Mouse (Mus musculus): ENCODE results near the gene Apon. TPM values are rescaled to one million over a fixed set of nuclear protein-coding genes. Genes with fewer than 3 reads are reported as not detected.
"Not testable (repeated sequence)": the region's sequence is repeated elsewhere in the genome, so short reads cannot be mapped to it uniquely, and the experiment has no call there.

Apon gene
- polyA plus RNA-seq, 1 experiment from 2014 or later, result not detected

DNA sequence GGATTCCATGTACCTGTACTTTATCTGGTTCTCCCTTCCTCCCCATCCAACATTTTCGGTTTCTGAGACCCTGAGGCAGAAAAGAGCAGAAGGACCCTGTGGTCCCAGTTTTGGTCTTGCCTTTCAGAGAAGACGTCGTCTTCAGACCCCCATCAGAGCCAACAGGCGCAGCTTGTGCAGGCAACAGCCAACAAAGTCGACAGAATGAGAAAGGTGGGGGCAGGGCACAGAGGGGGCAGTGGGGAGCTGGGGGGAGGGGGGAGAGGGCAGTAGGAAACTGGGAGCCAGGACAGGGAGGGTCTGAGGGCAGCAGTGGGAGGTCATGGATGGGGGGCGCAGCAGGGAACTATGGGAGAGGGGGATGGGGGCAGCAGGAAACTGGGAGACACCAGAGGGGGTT lies 24.3 kb downstream of the Apon start:
- Histone ChIP-seq H3K4me3 (ENCODE audit: low read depth, low read length) (no peak overlapping the region), H3K9me3 (replicated peaks; ENCODE audit: control insufficient read depth, low read length, poor library complexity, severe bottlenecking) (no peaks in the 10 kb centered on the region), H3K36me3 (ENCODE audit: control insufficient read depth, insufficient read depth, low read length) (peaks cover 21% of the 10 kb centered on the region), H3K27ac (ENCODE audit: low read length) (no peak overlapping the region), H3K9ac (ENCODE audit: low read depth, low read length) (no peak overlapping the region), H3K27me3 (ENCODE audit: control insufficient read depth, insufficient read depth, low read depth, low read length) (no peaks in the 10 kb centered on the region), H3K4me1 (ENCODE audit: control insufficient read depth, insufficient read depth, low read length) (no peaks in the 10 kb centered on the region), H3K4me2 (ENCODE audit: low read length) (no peak overlapping the region)
- WGBS, result 51% methylated on average over 5 of the region's 6 CpGs
- no peak for ATAC-seq

- Histone ChIP-seq H3K9ac (ENCODE audit: low read depth, low read length) (no peak overlapping the region), H3K36me3 (ENCODE audit: control insufficient read depth, insufficient read depth, low read length) (peaks cover 29% of the 10 kb centered on the region), H3K4me3 (ENCODE audit: low read depth, low read length) (no peak overlapping the region), H3K27me3 (ENCODE audit: control insufficient read depth, insufficient read depth, low read depth, low read length) (no peaks in the 10 kb centered on the region), H3K27ac (ENCODE audit: low read length) (no peak overlapping the region), H3K4me1 (ENCODE audit: control insufficient read depth, insufficient read depth, low read length) (no peaks in the 10 kb centered on the region), H3K4me2 (ENCODE audit: low read length) (no peak overlapping the region), H3K9me3 (replicated peaks; ENCODE audit: control insufficient read depth, low read length, poor library complexity, severe bottlenecking) (no peaks in the 10 kb centered on the region)
- WGBS, result 93% methylated on average over 6 of the region's 6 CpGs
- no peak for ATAC-seq
Observed at GRCm38 (mm10) chr10:128280943-128281342, 27.0 kb downstream of the Apon start.

- no peak for ATAC-seq
- WGBS, result 96% methylated on average over 14 of the region's 14 CpGs
- Histone ChIP-seq H3K9me3 (replicated peaks; ENCODE audit: control insufficient read depth, low read length, poor library complexity, severe bottlenecking) (no peaks in the 10 kb centered on the region), H3K4me2 (ENCODE audit: low read length) (no peak overlapping the region), H3K4me1 (ENCODE audit: control insufficient read depth, insufficient read depth, low read length) (no peaks in the 10 kb centered on the region), H3K9ac (ENCODE audit: low read depth, low read length) (no peak overlapping the region), H3K4me3 (ENCODE audit: low read depth, low read length) (no peak overlapping the region), H3K27ac (ENCODE audit: low read length) (no peak overlapping the region), H3K36me3 (ENCODE audit: control insufficient read depth, insufficient read depth, low read length) (peaks cover 29% of the 10 kb centered on the region), H3K27me3 (ENCODE audit: control insufficient read depth, insufficient read depth, low read depth, low read length) (no peaks in the 10 kb centered on the region)
Observed at GRCm38 (mm10) chr10:128281682-128282081, 27.8 kb downstream of the Apon start.

DNA sequence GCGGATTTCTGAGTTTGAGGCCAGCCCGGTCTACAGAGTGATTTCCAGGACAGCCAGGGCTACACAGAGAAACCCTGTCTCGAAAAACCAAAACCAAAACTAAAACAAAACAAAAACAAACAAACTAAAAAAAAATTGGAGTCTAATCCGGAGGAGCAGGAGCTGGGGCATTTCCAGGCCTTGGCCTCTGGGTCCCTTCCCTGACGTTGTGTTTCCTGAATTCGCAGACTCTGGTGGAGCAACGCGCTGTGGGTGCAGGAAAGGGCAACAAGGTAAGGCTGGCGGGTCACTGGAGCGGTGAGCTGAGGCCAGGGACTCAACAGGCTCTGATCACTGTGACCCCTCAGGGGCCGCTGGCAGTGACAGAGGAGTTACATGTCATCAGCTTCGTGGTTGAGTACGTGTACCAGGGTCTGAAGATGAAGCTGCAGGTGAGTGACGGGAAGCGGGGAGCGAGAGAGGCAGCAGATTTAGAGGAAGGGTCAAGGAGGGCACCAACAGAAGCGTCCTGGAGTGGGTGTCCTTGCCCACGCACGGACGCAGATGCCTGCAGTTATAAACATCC lies 29.1 kb downstream of the Apon start:
- Histone ChIP-seq H3K36me3 (ENCODE audit: control insufficient read depth, insufficient read depth, low read length) (peaks cover 32% of the 10 kb centered on the region), H3K27me3 (ENCODE audit: control insufficient read depth, insufficient read depth, low read depth, low read length) (no peaks in the 10 kb centered on the region), H3K9me3 (replicated peaks; ENCODE audit: control insufficient read depth, low read length, poor library complexity, severe bottlenecking) (no peaks in the 10 kb centered on the region), H3K4me2 (ENCODE audit: low read length) (no peak overlapping the region), H3K9ac (ENCODE audit: low read depth, low read length) (no peak overlapping the region), H3K4me1 (ENCODE audit: control insufficient read depth, insufficient read depth, low read length) (no peaks in the 10 kb centered on the region), H3K4me3 (ENCODE audit: low read depth, low read length) (no peak overlapping the region), H3K27ac (ENCODE audit: low read length) (no peak overlapping the region)
- ATAC-seq, result no peak
- 88% methylated on average over 20 of the region's 20 CpGs for WGBS

DNA sequence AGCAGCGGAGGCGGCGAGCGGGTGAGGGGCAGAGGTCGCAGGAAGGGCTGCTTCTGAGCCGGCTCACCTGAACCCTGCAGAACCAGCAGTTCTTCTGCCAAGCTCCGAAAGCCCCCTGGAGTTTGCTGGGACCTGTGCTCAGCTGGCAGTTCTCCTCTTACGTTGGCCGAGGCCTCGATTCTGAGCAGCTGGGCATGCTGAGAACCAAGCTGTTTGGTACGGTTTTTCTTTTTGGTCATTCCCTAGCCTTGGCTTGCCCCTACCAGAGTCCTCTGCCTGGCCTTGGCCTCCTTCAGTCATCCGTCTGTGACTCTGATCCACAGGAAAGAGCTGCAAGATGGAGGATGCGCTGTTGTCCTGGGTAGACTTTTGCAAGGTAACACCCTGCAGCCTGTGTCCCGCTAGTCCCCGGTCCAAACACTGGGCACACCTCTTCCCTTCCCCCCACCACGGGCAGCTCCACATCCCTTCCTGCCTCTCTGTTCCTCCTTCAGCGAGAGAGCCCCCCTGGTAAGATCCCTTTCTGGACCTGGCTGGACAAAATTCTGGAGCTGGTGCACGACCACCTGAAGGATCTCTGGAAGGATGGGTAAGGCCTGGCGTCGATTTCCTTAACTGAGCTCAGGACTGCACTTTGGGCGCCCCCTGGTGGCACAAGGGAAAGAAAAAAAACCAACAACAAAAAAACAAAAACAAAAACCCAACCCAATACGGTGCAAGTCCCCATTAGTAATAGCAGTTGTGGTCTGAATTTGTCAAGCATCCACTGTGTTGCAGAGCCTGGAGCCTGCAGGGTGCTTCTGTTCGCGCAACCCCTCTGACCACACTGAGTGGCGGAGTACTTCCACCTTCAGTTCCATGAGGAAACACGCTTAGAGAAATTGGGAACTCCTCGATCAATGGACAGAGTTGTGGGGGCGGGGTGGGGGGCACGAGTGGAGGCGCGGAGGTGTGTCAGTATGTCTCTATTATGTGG lies 30.0 kb downstream of the Apon start:
- no peaks in the 10 kb centered on the region for H3K9me3 ChIP-seq (replicated peaks; ENCODE audit: control insufficient read depth, low read length, poor library complexity, severe bottlenecking)
- no peak overlapping the region for H3K9ac ChIP-seq (ENCODE audit: low read depth, low read length)
- no peak overlapping the region for H3K27ac ChIP-seq (ENCODE audit: low read length)
- no peaks in the 10 kb centered on the region for H3K4me1 ChIP-seq (ENCODE audit: control insufficient read depth, insufficient read depth, low read length)
- H3K36me3 ChIP-seq (ENCODE audit: control insufficient read depth, insufficient read depth, low read length), result peaks cover 32% of the 10 kb centered on the region
- ATAC-seq, result peak; percentile 32; the same call in 1 of the 2 replicates
- no peaks in the 10 kb centered on the region for H3K27me3 ChIP-seq (ENCODE audit: control insufficient read depth, insufficient read depth, low read depth, low read length)
- H3K4me2 ChIP-seq (ENCODE audit: low read length), result no peak overlapping the region
- H3K4me3 ChIP-seq (ENCODE audit: low read depth, low read length), result no peak overlapping the region
- 64% methylated on average over 31 of the region's 31 CpGs for WGBS

GRCm38 (mm10) chr10:128290594-128290993 lies 36.7 kb downstream of the Apon start:
- H3K36me3 ChIP-seq (ENCODE audit: control insufficient read depth, insufficient read depth, low read length), result peaks cover 18% of the 10 kb centered on the region

DNA sequence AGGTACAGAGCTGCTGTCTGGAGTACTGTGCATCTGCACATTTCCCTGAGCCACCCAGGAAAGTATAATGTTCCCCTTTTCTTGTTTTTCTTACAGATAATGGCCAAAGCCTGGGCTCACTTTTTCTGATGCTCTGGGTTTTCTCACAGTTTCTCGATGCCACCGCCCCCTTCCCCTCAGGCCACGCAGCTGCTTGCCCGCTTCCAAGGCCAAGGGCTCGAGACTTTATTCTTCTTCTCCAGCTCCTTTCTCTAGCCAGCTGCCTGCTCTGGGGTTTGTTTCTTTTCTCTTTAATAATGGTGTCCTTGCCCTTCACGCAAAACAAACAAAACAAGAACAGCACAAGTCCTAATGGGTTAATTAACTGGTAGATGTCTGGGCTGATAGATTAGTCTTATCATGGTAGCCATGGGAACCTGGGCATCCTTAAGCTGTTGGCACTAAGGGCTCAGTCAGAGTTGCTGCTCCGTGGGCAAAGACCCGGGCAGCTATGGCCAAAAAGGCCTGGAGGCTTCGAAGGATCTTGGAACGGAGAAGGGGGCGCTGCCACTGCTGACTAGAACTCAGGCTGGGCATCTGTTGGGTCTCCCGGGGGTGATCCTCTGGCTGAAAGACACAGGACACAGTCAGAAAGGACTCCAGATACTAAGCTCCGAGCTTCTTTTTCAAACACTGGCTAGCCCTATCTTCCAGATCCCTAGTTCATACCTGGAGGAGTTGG lies 42.6 kb downstream of the Apon start:
- H3K9ac ChIP-seq (ENCODE audit: low read depth, low read length), result no peak overlapping the region
- H3K27me3 ChIP-seq (ENCODE audit: control insufficient read depth, insufficient read depth, low read depth, low read length), result no peaks in the 10 kb centered on the region
- H3K4me1 ChIP-seq (ENCODE audit: control insufficient read depth, insufficient read depth, low read length), result no peaks in the 10 kb centered on the region
- H3K27ac ChIP-seq (ENCODE audit: low read length), result no peak overlapping the region
- ATAC-seq, result no peak
- peaks cover 5% of the 10 kb centered on the region; the same call in 1 of the 2 replicates for H3K36me3 ChIP-seq (ENCODE audit: control insufficient read depth, insufficient read depth, low read length)
- no peaks in the 10 kb centered on the region for H3K9me3 ChIP-seq (replicated peaks; ENCODE audit: control insufficient read depth, low read length, poor library complexity, severe bottlenecking)
- H3K4me3 ChIP-seq (ENCODE audit: low read depth, low read length), result no peak overlapping the region
- no peak overlapping the region for H3K4me2 ChIP-seq (ENCODE audit: low read length)
- WGBS, result 72% methylated on average over 13 of the region's 13 CpGs

More at GRCm38 (mm10) chr10:128290594-128290993, 36.7 kb downstream of the Apon start:
- not testable (repeated sequence) for H3K27me3 ChIP-seq (ENCODE audit: control insufficient read depth, insufficient read depth, low read depth, low read length); H3K4me3 ChIP-seq (ENCODE audit: low read depth, low read length); H3K9me3 ChIP-seq (replicated peaks; ENCODE audit: control insufficient read depth, low read length, poor library complexity, severe bottlenecking); H3K27ac ChIP-seq (ENCODE audit: low read length); ATAC-seq; H3K9ac ChIP-seq (ENCODE audit: low read depth, low read length); H3K4me2 ChIP-seq (ENCODE audit: low read length); H3K4me1 ChIP-seq (ENCODE audit: control insufficient read depth, insufficient read depth, low read length)
- WGBS, result 92% methylated on average over 1 of the region's 1 CpGs

DNA sequence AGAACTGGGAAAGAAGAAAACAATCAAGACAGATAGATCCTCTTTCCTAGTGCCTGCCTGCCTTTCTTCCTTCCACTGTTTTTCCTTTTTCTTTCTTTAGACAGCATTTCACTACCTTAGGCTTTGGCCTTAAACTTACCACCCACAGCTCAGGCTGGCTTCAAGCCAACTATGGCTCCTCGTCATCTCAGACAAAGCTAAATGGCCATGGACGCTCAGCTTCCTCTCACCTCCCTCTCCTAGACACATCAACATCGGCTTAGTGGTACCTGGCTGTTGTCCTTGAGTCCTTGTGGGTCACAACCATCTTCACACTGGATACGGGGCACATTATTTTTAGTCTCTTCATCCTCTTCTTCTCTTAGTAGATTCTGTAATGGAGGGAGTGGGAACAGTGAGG lies 43.3 kb downstream of the Apon start:
- WGBS, result 70% methylated on average over 4 of the region's 4 CpGs
- no peak overlapping the region for H3K4me3 ChIP-seq (ENCODE audit: low read depth, low read length)
- ATAC-seq, result no peak

More for the DNA sequence above, 43.3 kb downstream of the Apon start:
- Histone ChIP-seq H3K27ac (ENCODE audit: low read length) (no peak overlapping the region), H3K9me3 (replicated peaks; ENCODE audit: control insufficient read depth, low read length, poor library complexity, severe bottlenecking) (no peaks in the 10 kb centered on the region), H3K27me3 (ENCODE audit: control insufficient read depth, insufficient read depth, low read depth, low read length) (no peaks in the 10 kb centered on the region), H3K36me3 (ENCODE audit: control insufficient read depth, insufficient read depth, low read length) (peaks cover 3% of the 10 kb centered on the region; the same call in 1 of the 2 replicates), H3K4me2 (ENCODE audit: low read length) (no peak overlapping the region), H3K9ac (ENCODE audit: low read depth, low read length) (no peak overlapping the region), H3K4me1 (ENCODE audit: control insufficient read depth, insufficient read depth, low read length) (peaks cover 2% of the 10 kb centered on the region)
